Mouse (Mus musculus) embryonic fibroblast, embryonic 13.5 days (primary cell): ENCODE measurements around the gene Ank2.

ENCODE experiments used
- CTCF ChIP-seq: IDR thresholded peaks from 2 replicates; pipeline ENCODE4 v1.5.1; 2011; ENCODE audit warnings: mild to moderate bottlenecking, control low read depth, low read length, moderate library complexity, borderline replicate concordance; ENCODE audit not compliant: insufficient read depth
- POLR2A ChIP-seq: IDR thresholded peaks from 2 replicates; pipeline ENCODE4 v1.6.1; 2011; ENCODE audit warnings: low read depth, mild to moderate bottlenecking, control low read depth, low read length, moderate library complexity

DNA sequence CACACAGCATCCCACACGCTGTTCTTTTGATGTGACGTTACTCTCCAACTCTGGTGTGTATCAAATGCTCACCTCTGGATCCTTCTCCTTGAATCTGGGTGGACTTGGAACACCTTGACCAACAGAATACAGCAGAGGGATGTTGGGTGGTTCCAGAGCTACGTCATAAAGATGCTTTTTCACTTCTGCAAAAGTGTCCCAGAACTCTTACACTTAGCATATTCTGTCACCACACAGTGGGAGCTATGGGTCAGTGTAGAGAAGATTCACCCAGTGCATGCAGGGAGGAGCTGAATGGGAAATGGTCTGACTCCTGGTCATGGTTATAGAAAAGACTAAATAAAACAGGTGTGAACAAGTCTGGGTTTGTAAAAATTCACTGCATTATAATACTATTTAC is 6.5 kb downstream of the Ank2 start:
- TF ChIP-seq CTCF (no peak), POLR2A (no peak)
